Mouse (Mus musculus) spleen, postnatal 4 days (tissue): Measurements from ENCODE around the gene Olfr1418.
"Not testable (repeated sequence)": the region's sequence is repeated elsewhere in the genome, so short reads cannot be mapped to it uniquely, and the experiment has no call there.

Experiments used
- DNase-seq, 2 experiments: peaks; one replicate each; pipeline ENCODE4 v3.0.0; 2022; ENCODE audit warnings: low spot score in 2 of 2

Olfr1418 gene

GRCm38 (mm10) chr19:11860966-11861365 lies at the start of gene Olfr1418:
Gene Olfr1418 (minus strand): TSS chr19:11861066.
- DNase-seq, result no peak

- no peak for DNase-seq
Measured at GRCm38 (mm10) chr19:11886265-11886664, 25.4 kb upstream of the Olfr1418 start, which contains the start of gene Olfr1420. Gene Olfr1420 (plus strand): TSS chr19:11886565.

GRCm38 (mm10) chr19:11878404-11878803 lies 17.5 kb upstream of the Olfr1418 start:
- DNase-seq, result not testable (repeated sequence)

DNA sequence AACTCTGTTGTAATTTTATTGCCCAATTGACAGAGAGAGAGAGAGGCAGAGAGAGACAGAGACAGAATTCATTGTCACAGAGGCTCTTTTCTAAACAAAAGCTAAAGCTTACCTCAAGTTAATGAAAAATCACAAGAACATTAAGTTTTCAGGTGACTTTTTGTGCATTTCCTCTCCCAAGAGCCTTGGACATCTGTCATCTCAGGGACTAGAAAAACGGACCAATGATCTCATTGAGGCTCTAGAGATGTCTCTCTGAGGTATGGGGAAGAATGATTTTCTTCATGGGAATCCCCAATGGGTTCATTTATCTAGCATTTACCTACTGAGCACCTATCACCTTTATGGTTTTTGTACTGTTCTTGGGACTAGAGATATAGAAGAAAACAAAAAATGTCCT lies 14.1 kb upstream of the Olfr1418 start, which contains the start of gene Olfr1419:
Gene Olfr1419, minus strand, starts transcription at position 101 of the 400 bp plus-strand sequence.
- no peak for DNase-seq

DNA sequence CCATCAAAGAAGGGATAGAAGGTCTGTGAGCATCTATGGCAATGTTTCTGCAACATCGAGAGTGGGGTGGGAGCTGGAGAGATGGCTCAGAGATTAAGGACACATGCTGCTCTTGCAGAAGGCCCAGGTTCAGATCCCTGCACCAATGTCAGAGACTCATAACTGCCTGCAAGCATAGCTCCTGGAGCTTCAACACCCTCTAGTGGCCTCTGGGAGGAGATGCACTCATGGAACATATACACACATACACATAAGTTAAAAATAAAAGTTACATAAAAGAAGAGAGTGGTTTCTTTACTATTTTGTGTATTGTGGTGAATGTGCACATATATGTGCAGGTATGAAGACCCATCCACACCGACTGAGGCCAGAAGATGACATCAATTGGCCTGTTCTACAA lies 7.0 kb upstream of the Olfr1418 start:
- DNase-seq, result no peak

GRCm38 (mm10) chr19:11856506-11856905 lies 4.4 kb downstream of the Olfr1418 start:
- DNase-seq, result no peak

- no peak for DNase-seq
Measured at GRCm38 (mm10) chr19:11854821-11855220, 6.0 kb downstream of the Olfr1418 start.

GRCm38 (mm10) chr19:11852652-11853051 lies 8.2 kb downstream of the Olfr1418 start:
- no peak for DNase-seq

GRCm38 (mm10) chr19:11846333-11846732 lies 14.5 kb downstream of the Olfr1418 start:
- DNase-seq, result no peak

GRCm38 (mm10) chr19:11839119-11839518 lies 21.7 kb downstream of the Olfr1418 start, which contains the start of gene Olfr1417:
Gene Olfr1417 (minus strand): TSS chr19:11839219.
- no peak for DNase-seq

- DNase-seq, result no peak
Measured at GRCm38 (mm10) chr19:11823346-11824065, 37.4 kb downstream of the Olfr1418 start.

GRCm38 (mm10) chr19:11820211-11820610 lies 40.7 kb downstream of the Olfr1418 start:
- DNase-seq, result no peak

GRCm38 (mm10) chr19:11819800-11820199 lies 41.1 kb downstream of the Olfr1418 start:
- peak; percentile 65 to 87 for DNase-seq

GRCm38 (mm10) chr19:11819143-11819700 lies 41.6 kb downstream of the Olfr1418 start, which contains the start of gene Stx3:
Gene Stx3 (minus strand): TSS chr19:11819403.
- DNase-seq, result no peak

DNA sequence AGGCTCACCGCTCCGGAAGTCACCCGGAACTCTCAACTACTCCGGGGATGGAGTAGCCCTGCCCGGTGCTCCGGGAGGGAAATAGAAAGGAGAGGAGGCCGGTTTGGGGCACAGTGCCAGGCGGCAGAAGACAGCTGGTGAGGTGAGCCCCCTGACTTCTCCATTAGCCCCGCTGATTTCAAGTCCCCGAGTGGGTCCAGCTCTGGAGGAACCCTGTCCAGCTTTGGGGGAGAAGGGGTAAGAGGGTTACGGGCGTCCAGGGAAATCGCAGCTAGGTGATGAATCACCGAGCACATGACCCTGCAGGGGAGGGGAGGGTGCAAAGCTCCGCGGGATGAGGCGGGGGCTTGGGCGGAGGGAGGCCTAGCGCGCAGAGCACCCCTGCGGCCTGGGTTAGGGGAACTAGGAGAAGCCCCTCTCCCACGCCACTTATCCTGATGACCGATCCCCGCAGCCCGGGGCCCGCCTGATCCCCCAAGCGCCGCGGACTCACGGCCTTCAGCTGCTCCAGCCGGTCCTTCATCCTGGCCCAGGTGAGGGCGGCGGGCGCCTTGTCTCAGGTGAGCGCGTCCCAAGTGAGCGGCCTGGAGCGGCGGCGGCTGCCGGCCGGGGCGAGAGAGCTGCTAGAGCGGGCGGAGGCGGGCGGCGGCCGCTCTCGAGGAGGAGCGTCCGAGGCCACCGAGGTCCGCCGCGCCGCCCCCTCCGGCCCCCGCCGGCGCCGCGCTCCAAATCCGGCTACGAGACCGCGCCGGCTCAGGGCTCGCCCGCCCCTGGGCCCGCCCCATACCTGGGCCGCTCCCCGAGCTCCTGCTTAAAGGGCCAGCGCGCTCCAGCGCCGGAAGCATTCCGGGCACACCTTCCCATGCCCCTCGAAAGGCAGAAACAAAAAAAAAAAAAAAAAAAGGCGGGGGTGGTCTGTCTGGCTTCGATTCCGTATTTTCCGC lies 42.4 kb downstream of the Olfr1418 start:
- DNase-seq, result no peak

GRCm38 (mm10) chr19:11817586-11817985 lies 43.3 kb downstream of the Olfr1418 start:
- DNase-seq, result no peak

DNA sequence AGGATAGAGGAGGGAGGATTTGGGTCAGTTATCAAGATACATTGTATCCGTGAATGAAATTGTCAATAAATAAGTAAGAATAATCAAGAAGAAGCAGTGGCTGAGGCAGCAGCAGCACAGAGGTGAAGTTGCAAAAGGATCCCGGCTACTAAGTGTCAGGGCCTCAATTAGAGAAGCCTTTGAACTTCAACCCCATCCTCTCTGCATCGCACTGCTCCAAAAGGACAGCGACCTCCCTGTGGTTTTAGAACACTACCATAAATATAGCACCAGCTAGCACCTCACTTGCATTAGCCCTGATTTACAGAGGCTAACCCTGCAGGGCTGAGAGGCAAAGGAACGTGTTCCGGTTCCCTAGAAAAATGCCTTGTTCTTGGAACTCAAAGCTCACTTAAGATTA lies 44.2 kb downstream of the Olfr1418 start:
- DNase-seq, result no peak

DNA sequence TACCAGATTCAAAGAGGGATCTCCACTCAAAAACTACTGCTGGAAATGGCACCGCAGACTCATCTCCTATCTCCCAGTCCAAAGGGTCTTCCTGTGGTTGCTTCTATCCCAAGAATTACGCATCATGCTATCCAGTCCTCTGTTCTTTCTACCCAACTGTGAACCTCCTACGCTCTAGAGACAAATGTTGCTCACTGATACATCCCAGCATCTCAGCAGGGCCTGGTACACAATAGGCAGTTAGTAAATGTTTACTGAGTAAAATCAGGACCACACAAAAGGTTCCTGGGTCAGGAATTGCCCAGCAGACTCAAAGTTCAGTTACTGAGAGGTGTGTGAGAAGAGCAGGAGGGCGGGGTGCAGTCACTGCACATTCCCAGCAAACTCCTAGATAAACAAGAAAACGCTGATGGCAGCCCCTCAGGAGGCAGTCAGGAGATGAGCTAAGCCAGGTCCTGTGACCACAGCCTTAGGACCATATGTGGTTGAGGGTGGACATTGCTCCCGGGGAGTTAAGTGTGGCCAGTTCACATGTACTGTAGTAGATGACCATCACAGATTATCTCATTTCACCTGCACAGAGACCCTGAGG lies 46.0 kb downstream of the Olfr1418 start:
- DNase-seq, result no peak

DNA sequence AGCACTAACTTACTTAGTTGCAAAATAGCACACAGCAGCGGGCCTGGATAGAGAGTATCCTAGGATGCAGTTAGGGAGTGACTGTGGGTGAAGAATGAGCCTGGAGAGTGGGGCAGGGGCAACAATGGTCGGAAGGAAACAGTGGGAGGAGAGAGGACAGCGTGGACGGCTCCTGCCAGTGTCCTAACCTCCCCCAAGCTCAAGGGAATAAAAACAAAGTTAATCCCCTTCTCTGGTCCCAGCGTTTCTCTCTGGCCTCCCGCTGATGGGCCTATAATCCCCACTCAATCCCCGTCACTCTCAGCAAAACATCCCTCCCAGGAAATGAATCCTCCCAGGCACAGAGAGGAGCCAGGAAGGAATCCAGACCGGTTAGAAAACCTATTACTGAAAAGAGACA lies 47.2 kb downstream of the Olfr1418 start:
- no peak for DNase-seq

DNA sequence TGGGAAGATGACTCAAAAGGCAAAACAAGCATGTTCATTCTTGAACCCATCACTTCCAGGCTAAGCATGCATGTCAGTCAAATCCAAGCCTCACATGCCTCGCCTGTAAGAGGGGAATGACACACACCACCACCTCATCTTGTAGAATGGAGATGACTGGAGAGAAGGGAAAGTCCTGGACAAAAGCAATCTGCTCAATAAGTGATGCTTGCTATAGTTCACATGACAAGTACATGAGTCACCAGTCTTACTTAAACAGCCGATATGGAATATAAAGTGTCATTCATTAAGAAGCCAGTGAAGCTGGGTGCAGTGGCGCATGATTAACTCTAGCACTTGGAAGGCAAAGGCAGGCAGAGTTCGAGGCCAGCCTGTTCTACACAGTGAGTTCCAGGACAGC lies 47.7 kb downstream of the Olfr1418 start:
- no peak for DNase-seq

- DNase-seq, result no peak
Measured at GRCm38 (mm10) chr19:11811688-11812365, 49.0 kb downstream of the Olfr1418 start.
